Mouse (Mus musculus): ENCODE measurements around the gene Lrriq3. TPM values are rescaled to one million over a fixed set of nuclear protein-coding genes. Genes with fewer than 3 reads are reported as not detected.

Gene Lrriq3
- 0.34 to 0.60 TPM (median 0.52 TPM) in 3 of 4 replicates, not detected in the other for total RNA-seq (2023)

DNA sequence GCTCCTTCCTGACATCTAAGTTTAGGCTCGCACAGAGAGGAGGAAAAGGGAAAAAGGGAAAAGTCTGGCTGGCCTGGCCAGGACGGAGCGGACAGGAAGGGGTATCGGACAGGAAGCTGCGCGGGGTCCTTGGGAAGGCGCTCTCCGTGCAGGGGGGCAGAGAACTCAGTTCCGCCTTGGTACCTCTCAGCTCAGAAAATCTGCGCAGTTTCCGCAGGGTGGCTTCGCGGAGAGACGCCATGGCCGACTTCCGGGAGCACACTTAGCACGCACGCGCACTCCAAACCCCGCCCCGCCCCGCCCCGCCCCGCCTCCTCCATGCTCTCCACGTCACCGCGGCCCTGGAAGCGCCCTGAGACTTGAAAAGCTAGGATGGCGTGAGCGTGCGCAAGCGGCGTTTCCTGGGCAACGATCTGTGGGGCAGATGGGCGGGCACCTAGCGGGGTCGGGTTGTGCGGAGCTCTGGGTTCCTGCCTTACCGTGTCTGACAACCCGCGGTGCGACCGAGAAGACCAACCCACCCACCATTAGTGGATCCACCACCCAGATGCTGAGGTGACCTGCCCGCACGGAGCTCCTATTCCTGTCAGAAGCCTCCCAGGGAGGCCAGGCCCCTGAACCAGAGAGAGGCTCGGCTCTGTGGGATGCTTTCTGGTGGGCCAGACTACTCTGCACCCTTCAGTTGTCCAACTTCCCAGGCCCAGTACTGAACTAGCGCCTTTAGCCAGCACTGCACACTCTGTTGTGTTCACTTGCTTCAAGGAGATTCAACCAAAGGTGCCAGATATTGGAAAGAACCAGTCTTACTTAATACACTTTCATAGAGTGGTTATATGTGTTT lies at the start of gene Lrriq3, which contains the start of gene Fpgt:
Gene Lrriq3 (plus strand): TSS at position 319 of the 841 bp plus-strand sequence.
Gene Fpgt (minus strand): TSS at position 288 of the 841 bp plus-strand sequence.

DNA sequence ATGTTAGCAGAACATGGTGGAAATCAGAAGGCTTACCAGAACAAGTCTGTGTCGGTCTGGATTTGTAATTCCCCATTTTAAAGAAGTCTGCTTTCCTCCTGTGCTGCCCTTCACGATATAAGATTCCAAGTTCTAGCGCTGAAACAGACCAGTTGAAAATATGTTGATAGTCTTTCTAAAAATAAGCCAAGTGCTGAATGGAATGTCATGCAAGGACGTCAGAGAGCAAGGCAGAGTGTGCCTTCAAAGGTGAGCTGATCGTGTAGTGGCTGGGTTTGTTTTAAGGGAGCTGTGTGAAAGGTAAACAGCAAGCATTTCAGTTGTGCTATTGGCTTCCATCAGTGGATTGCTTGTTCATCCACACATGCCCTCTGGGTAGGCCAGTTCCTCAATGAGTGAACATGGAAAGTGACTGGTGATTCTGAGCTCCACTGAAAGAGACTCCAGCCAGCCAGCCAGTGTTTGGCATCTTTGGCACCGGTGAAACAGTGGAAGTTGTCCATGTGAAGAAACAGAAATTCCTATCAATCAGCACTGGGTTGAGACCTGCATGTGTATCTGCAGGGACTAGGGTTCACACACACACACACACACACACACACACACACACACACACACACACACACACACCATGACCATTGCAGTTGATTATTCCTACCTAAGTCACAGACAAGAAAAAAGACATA lies 37.9 kb upstream of the Lrriq3 start, which contains the start of gene Tnni3k:
Gene Tnni3k (minus strand): TSS at position 177 of the 686 bp plus-strand sequence.

Other genes starting within 250 kb of the Lrriq3 start
- gene Tnni3k, start 38.0 kb upstream of the Lrriq3 start, total RNA-seq (2023) = not detected in 4 replicates
- gene Fpgt, start within 50 bp of the Lrriq3 start, total RNA-seq (2023) = 13.0 to 23.0 TPM (median 16.1 TPM) in 4 replicates